Mouse (Mus musculus): ENCODE results near the gene Loxl1. TPM values are rescaled to one million over a fixed set of nuclear protein-coding genes. Genes with fewer than 3 reads are reported as not detected.
A peak's percentile ranks its signal among the peaks of the same experiment; 100 is the strongest.
"Not testable (repeated sequence)": the region's sequence is repeated elsewhere in the genome, so short reads cannot be mapped to it uniquely, and the experiment has no call there.

The Loxl1 gene
- polyA plus RNA-seq, 2 experiments from 2014 or later = not detected

GRCm38 (mm10) chr9:58275797-58276196, 37.2 kb downstream of the Loxl1 start:
- peak; percentile 5 for ATAC-seq

- peak; percentile 65 for ATAC-seq
These were observed 37.7 kb downstream of the Loxl1 start for GRCm38 (mm10) chr9:58275115-58275774.

GRCm38 (mm10) chr9:58274626-58275025, 38.4 kb downstream of the Loxl1 start:
- ATAC-seq = no peak

DNA sequence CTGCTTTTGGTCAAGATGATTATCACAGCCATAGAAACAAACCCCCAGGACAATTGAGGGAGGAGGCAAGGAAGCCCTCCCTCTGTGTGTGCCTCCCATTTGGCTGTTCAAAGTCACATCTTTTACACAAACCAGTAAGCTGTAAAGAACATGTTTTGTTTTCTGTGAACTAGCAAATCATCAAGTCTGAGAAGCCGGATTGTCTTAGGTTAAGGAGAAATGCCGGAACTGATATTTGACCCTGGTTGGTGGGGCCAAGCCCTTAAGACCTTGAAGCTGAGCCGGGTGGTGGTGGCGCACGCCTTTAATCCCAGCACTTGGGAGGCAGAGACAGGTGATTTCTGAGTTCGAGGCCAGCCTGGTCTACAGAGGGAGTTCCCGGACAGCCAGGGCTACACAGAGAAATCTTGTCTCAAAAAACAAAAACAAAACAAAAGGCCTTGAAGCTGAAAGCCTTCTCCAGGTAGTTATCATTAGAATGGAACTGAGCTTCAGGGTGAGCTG, 38.8 kb downstream of the Loxl1 start:
- no peak for ATAC-seq

DNA sequence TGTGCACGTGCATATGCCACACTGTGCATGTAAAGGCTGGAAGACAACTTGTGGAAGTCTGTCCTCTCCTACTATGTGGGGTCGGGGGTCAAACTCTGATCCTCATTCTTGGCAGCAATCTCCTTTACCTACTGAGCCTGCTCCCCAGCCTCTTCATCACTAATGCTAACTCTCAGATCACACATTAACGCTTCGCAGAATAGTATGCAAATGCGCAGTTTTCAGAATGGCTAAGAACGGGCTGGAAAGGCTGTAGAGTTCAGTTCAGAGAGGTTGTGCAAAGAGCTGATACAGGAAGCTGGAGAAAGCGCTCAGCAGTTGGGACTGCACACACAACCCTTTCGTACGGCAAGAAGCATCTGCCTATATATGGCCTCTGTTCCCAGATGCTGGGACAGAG, 40.1 kb downstream of the Loxl1 start:
- ATAC-seq = no peak

DNA sequence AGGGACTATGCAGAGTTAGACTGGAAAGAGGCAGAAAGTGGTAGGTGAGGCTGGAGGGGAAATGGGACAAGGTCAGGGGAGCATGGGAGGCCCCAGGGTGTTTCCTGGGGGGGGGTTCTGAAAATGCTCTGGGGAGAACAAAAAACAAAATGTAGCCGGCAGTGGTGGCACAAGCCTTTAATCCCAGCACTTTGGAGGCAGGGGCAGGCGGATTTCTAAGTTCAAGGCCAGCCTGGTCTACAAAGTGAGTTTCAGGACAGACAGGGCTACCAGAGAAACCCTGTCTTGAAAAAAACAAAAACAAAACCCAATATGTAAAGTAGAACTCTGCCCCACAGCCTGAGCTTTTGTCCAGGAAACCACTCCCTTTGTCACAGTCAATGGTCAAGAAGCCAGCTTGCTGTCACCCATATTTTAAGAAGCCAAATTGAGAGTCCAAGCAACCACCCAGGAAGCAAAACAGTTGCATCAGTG, 40.9 kb downstream of the Loxl1 start:
- no peak for ATAC-seq

DNA sequence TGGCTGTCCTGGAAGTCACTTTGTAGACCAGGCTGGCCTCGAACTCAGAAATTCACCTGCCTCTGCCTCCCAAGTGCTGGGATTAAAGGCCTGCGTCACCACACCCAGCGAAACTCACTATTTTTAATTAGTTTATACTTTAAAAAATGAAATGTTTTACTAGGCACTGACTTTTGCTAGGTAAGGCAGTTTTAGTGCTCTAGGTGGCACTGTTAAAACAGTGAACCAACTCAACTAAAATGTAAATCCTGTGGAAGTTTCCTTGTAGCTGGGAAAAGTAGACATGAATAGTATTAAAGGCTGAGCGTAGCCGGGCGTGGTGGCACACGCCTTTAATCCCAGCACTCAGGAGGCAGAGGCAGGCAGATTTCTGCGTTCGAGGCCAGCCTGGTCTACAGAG, 41.4 kb downstream of the Loxl1 start:
- ATAC-seq = not testable (repeated sequence)

DNA sequence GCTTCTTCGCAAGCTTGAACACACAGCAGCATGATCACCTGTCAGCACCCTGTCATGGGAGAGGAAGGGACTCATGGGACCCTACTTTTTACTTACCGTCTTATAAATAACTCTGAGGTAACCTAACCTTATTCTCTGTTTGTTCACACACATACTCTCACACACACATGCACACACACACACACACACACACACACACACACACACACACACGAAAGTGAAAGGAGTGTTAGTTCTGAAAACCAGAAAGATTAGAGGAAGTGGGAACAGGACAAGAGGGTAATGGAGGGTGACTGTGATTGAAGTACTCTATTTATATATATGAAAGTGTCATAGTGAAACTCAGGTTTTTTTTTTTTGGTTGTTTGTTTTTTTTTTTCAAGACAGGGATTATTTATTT, 41.9 kb downstream of the Loxl1 start:
- peak; percentile 73 for ATAC-seq

DNA sequence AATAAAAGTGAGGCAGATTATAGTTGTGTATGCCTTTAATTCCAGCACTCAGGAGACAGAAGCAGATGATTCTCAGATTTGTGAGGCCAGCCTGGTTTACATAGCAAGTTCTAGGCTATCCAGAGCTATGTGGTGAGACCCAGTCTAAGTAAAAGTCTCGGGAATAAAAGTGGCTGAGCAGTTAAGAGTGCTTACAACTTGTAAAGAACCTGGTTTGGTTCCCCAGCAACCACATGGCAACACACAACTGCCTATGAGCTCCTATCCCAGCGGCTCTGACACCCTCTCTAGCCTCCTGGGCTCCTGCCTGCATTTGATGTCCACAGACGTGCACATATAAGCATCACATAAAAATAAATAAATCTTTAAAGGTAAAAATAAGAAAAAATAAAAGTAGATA, 42.9 kb downstream of the Loxl1 start:
- ATAC-seq = no peak

DNA sequence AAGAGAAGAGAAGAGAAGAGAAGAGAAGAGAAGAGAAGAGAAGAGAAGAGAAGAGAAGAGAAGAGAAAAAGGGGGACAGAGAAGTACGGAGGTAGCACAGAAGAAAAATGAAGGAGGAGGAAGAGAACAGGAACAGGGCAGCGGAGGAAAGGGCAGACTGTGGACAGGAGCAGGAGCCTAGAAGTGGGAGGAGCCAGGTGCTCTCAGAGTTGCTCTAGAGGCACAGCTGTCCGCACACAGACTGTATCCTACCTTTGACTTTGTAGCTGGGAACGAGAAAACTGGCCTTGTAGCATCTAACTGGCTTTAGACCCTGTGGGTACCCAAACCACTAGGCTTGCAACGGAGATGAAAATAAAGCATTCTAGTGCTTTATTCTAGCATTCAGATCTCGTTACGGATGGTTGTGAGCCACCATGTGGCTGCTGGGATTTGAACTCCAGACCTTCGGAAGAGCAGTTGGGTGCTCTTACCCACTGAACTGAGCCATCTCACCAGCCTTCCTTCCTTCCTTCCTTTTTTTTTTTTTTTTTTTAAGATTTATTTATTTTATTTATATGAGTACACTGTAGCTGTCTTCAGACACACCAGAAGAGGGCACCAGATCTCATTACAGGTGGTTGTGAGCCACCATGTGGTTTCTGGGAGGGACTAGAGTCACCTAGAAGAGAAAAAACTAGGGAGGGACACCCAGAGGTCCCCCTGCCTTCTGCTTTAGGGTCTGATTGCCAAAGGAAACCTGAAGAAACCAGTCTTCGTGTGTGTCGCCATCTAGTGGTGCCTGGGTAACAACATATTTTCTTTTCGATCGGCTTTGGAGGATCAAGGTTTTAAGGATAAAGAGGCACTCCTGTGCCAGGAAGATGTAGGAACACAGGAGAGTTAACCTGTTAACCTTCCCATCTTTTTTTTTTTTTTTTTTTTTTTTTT, 44.3 kb downstream of the Loxl1 start:
- no peak for ATAC-seq

- no peak for ATAC-seq
These were observed 45.9 kb downstream of the Loxl1 start for GRCm38 (mm10) chr9:58267046-58267445.

DNA sequence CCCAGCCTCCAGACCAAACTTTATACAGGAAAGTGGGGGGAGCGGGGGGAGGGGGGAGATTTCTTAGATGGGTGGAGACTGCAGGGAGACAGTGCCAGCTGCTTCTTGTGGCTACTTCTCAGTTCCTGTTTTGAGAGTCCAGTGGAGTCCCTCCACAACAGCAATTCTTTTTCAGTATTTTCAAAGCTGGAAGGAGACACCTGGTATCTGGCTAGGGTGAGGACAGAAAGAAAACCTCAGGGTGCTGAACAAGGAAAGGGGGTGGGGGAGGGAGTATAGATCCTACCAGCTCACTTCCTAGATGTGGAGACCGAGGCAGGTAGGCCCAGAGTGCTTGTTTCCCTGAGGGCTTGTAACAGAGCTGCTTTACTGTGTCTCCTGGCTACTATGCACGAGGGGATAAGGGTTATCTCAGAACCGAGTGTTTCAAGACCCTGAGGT, 46.4 kb downstream of the Loxl1 start:
- no peak for ATAC-seq

GRCm38 (mm10) chr9:58265368-58265767, 47.6 kb downstream of the Loxl1 start:
- ATAC-seq = no peak

DNA sequence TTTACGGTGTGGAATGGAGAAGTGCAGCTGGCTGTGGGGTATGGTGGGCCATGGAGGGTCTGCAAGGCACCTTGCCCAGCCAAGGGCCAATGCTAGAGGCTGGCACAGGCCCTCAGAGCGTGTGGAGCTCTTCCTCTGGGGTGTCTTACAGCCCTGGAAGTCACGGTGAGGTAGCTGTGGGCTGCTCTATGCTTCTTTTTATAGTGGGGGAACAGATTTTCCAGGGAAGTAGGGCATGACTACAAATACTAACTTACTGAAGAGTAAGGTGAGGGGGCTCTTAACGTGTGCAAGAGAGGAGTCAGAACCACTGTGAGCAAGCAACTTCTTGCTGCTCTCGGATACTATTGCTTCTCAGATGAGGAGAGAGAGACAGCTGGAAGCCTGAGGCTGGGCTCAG, 50.5 kb downstream of the Loxl1 start:
- no peak for ATAC-seq

- ATAC-seq = no peak
These were observed 57.0 kb downstream of the Loxl1 start for GRCm38 (mm10) chr9:58255704-58256685.

- ATAC-seq = no peak
These were observed 57.9 kb downstream of the Loxl1 start for GRCm38 (mm10) chr9:58255105-58255504.

GRCm38 (mm10) chr9:58253805-58254122, 59.2 kb downstream of the Loxl1 start:
- not testable (repeated sequence) for ATAC-seq

DNA sequence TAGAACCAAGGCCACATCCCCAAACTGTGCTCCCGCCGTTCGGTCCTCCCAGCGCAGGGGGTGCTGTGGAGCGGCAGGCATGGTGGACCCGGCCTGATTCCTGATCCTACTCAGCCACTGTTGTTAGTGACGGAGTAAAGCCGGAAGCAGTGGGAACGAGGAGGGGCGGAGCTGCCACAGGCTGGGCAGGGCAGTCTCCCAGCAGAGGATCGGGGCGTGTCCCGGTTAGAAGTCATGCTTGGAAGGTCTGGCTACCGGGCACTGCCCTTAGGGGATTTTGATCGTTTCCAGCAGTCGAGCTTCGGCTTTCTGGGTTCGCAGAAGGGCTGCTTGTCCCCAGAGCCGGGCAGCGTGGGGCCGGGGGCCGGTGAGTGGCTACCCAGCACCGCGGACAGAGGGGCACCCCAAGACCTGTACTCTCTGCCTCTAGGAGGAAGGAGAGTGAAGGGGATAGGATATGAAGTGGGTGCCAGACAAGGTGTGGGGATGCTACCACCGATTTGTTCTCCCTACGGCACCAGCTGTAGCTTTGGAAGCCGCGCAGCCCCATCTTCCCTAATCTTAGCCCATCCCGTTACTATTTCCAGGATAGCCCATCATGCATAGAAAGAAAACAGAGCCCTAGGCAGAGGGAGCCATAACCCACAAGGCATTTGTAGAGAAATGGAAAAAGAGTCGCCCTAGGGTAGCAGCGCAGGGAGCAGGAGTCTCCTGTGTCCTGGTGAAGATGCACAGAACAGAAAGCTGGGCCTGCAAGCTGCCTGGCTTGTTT, 59.8 kb downstream of the Loxl1 start, which contains the start of gene Stoml1:
Gene Stoml1, plus strand, starts transcription at position 132 of the 772 bp plus-strand sequence.
- peak; percentile 94 for ATAC-seq

DNA sequence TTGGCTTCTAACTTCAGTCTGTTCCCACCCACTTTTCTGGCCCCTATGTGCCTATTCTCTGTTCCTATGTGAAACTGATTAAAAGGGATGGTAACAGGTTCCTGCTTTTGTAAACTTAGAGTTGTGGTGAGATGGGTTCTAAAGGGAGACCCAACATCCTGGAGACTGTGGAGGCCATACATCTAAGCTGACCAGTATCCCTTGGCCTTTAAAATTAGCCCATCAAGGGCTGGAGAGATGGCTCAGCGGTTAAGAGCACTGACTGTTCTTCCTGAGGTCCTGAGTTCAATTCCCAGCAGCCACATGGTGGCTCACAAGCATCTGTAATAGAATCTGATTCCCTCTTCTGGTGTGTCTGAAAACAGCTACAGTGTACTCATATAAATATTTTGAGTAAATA, 62.3 kb downstream of the Loxl1 start:
- ATAC-seq = not testable (repeated sequence)

DNA sequence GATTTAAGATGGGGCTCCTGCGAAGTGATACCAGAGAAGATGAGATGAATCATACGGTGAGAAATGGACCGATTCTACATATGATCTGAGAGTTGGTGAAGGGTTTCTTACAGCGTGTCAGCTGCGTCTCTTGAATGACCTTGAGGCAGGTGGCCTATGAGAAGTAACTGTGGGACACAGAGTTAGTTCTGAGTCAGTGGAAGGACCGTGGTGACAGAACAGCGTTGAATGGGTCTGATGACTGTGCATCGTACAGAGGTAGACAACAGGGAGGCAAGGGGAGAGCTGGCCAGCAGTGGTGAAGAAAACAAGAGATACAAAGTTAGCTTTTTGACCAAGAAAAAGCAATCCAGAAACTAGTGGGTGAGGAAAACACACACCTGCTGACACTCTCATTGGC, 62.7 kb downstream of the Loxl1 start:
- ATAC-seq = no peak

DNA sequence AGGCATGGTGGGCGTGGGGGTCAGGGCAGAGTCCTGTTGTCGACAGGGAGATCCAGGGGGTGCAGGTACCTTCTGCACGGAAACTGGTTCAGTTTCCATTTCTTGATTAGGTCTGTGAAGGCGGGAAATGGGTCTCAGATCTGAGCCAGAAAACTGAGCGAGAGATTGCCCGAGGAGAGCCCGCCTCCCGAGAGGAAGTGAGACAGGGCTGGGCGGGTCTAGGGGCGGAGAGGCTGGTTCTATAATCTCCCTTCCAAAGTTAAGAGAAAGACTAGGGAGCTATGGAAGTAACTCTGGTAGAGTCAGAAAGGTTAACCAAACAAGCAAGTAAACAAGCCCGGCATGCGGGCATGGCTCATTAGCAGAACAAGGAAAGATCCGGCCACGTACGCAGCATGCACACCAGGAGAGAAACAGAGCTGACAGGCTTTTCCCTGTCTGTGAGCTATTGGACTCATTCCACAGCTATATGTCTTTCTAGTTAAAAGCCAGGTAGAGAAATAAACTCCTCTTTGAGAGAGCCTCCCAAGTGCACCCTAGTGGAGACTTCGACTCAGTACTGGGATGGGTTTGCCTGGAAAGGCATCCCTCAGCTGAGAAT, 63.3 kb downstream of the Loxl1 start, which contains the start of gene Pml:
Gene Pml, minus strand, starts transcription at position 195 of the 601 bp plus-strand sequence.
- ATAC-seq = peak; percentile 54
